32 mouse cellular contexts compared by ENCODE assay signal in genomic region chr8:84157620-84158019, GRCm38 (mm10). TPM values are rescaled to one million over a fixed set of nuclear protein-coding genes. Genes with fewer than 3 reads are reported as not detected.
DNase-seq lines count a peak whose midpoint lies in the region; ATAC-seq lines count a peak whose summit lies in the region.
"Had no signal": no experiment of that assay in that cellular context is flagged by ENCODE, and none has a peak within 500 bp of the region (broad histone marks: within the 10 kb centered on the region; RNA-seq: fewer than 3 reads in every experiment).

No protein-coding gene starts in this region.

- no peak overlapping the region for H3K4me3 ChIP-seq in kidney, embryonic 16.5 days (ENCODE audit: low read length)
- no peak overlapping the region for H3K4me3 ChIP-seq in midbrain, embryonic 11.5 days (ENCODE audit: low read depth, low read length)
- H3K4me3 ChIP-seq in forebrain, embryonic 11.5 days (ENCODE audit: low read depth, low read length) = no peak overlapping the region
- H3K4me3 ChIP-seq: embryonic facial prominence, embryonic 10.5 days; embryonic facial prominence, embryonic 13.5 days; erythroblast, embryonic 14.5 days; forebrain, embryonic 10.5 days; gastrocnemius, adult 2 months; heart, adult 2 months; heart, embryonic 10.5 days; heart, embryonic 13.5 days had no signal

- H3K27ac ChIP-seq in kidney, embryonic 16.5 days (ENCODE audit: low read length) = no peak overlapping the region
- H3K27ac ChIP-seq in midbrain, embryonic 11.5 days (ENCODE audit: low read depth, low read length) = no peak overlapping the region
- no peak overlapping the region for H3K27ac ChIP-seq in forebrain, embryonic 11.5 days (ENCODE audit: low read depth, low read length)
- H3K27ac ChIP-seq: embryonic facial prominence, embryonic 10.5 days; embryonic facial prominence, embryonic 13.5 days; forebrain, embryonic 10.5 days; gastrocnemius, adult 2 months; heart, adult 2 months; heart, embryonic 10.5 days; heart, embryonic 13.5 days; hindbrain, embryonic 14.5 days; hindbrain, postnatal 0 days had no signal

- H3K27me3 ChIP-seq in kidney, embryonic 16.5 days (ENCODE audit: insufficient read depth, low read length) = no peaks in the 10 kb centered on the region
- no peaks in the 10 kb centered on the region for H3K27me3 ChIP-seq in midbrain, embryonic 11.5 days (ENCODE audit: control insufficient read depth, insufficient read depth, low read length)
- no peaks in the 10 kb centered on the region for H3K27me3 ChIP-seq in forebrain, embryonic 11.5 days (ENCODE audit: control insufficient read depth, insufficient read depth, low read length)
- H3K27me3 ChIP-seq: embryonic facial prominence, embryonic 13.5 days; heart, embryonic 13.5 days; Patski had no signal

- 94% methylated on average over 4 of the region's 4 CpGs for WGBS in kidney, embryonic 16.5 days
- 91% methylated on average over 4 of the region's 4 CpGs for WGBS in midbrain, embryonic 11.5 days
- 92% methylated on average over 4 of the region's 4 CpGs for WGBS in forebrain, embryonic 11.5 days

- no peak overlapping the region for H3K4me2 ChIP-seq in kidney, embryonic 16.5 days (replicated peaks; ENCODE audit: low read depth, low read length)
- H3K4me2 ChIP-seq in midbrain, embryonic 11.5 days = no peak overlapping the region
- H3K4me2 ChIP-seq in forebrain, embryonic 11.5 days (ENCODE audit: low read depth, low read length, severe bottlenecking) = no peak overlapping the region
- H3K4me2 ChIP-seq: embryonic facial prominence, embryonic 13.5 days; heart, embryonic 13.5 days; hindbrain, embryonic 14.5 days had no signal

- H3K9ac ChIP-seq in kidney, embryonic 16.5 days (replicated peaks; ENCODE audit: low read length) = no peak overlapping the region
- H3K9ac ChIP-seq in midbrain, embryonic 11.5 days (ENCODE audit: low read length) = no peak overlapping the region
- no peak overlapping the region for H3K9ac ChIP-seq in forebrain, embryonic 11.5 days (ENCODE audit: low read length)
- H3K9ac ChIP-seq: embryonic facial prominence, embryonic 13.5 days; forebrain, postnatal 0 days; heart, embryonic 13.5 days; hindbrain, embryonic 14.5 days had no signal

- no peak for DNase-seq in kidney, postnatal 36 days
- peak; percentile 36 for DNase-seq in gonadal fat pad, adult 2 months (ENCODE audit: low read depth)
- no peak for DNase-seq in cerebellum, adult 11 months
- DNase-seq in midbrain, embryonic 11.5 days (ENCODE audit: low spot score, missing footprints) = no peak
- DNase-seq in forebrain, embryonic 11.5 days (ENCODE audit: low spot score) = no peak
- DNase-seq: adrenal gland, postnatal 10 days; adrenal gland, postnatal 36 days; cerebellum, adult 8-10 months; cerebellum, postnatal 10 days; cerebellum, postnatal 36 days; embryo, embryonic 11 days; forebrain, postnatal 0 days; gastrocnemius, adult 2 months; gastrocnemius, postnatal 14 days; heart, adult 2 months; heart, postnatal 14 days; heart, postnatal 4 days had no signal

- ATAC-seq in kidney, embryonic 16.5 days (ENCODE audit: low FRiP score, low TSS enrichment) = 0 out of 2 replicates have a peak, but pooled peaks have one; percentile 27
- peak; percentile 68 for ATAC-seq in megakaryocyte progenitor cell, adult 5-6 weeks (replicated peaks; ENCODE audit: poor library complexity)
- ATAC-seq in midbrain, embryonic 11.5 days (ENCODE audit: low FRiP score) = no peak
- ATAC-seq in forebrain, embryonic 11.5 days (replicated peaks; ENCODE audit: low FRiP score) = no peak
- ATAC-seq: forebrain, embryonic 14.5 days; forebrain, postnatal 0 days; hindbrain, postnatal 0 days; inflammation-experienced regulatory T-cells, adult 6 months; Patski had no signal

- no peaks in the 10 kb centered on the region for H3K4me1 ChIP-seq in kidney, embryonic 16.5 days (ENCODE audit: insufficient read depth, low read length)
- H3K4me1 ChIP-seq in midbrain, embryonic 11.5 days (ENCODE audit: control insufficient read depth, insufficient read depth, low read length) = no peaks in the 10 kb centered on the region
- H3K4me1 ChIP-seq in forebrain, embryonic 11.5 days (replicated peaks; ENCODE audit: control insufficient read depth, insufficient read depth, low read length) = no peaks in the 10 kb centered on the region
- H3K4me1 ChIP-seq: embryonic facial prominence, embryonic 10.5 days; embryonic facial prominence, embryonic 13.5 days; forebrain, embryonic 10.5 days; heart, embryonic 10.5 days; heart, embryonic 13.5 days had no signal

- H3K9me3 ChIP-seq in kidney, embryonic 16.5 days (ENCODE audit: low read length) = no peaks in the 10 kb centered on the region
- H3K9me3 ChIP-seq in midbrain, embryonic 11.5 days (ENCODE audit: control insufficient read depth, low read length) = no peaks in the 10 kb centered on the region
- no peaks in the 10 kb centered on the region for H3K9me3 ChIP-seq in forebrain, embryonic 11.5 days (ENCODE audit: control insufficient read depth, low read length)
- H3K9me3 ChIP-seq: embryonic facial prominence, embryonic 10.5 days; embryonic facial prominence, embryonic 13.5 days; forebrain, embryonic 10.5 days; heart, embryonic 10.5 days; heart, embryonic 13.5 days had no signal

- H3K36me3 ChIP-seq in kidney, embryonic 16.5 days (ENCODE audit: insufficient read depth, low read length) = no peaks in the 10 kb centered on the region
- no peaks in the 10 kb centered on the region for H3K36me3 ChIP-seq in midbrain, embryonic 11.5 days (ENCODE audit: control insufficient read depth, insufficient read depth, low read length)
- H3K36me3 ChIP-seq in forebrain, embryonic 11.5 days (ENCODE audit: control insufficient read depth, insufficient read depth, low read length) = no peaks in the 10 kb centered on the region
- H3K36me3 ChIP-seq: heart, embryonic 10.5 days had no signal

RNA-seq across cellular contexts. Expression of gene 4930432K21Rik, which starts 9.8 kb away (rescaled TPM):
- 1.7 and 1.9 TPM in 2 replicates for polyA plus RNA-seq in kidney, embryonic 16.5 days (2015; fragmentation: Nextera tagmentation; extraction: Ambion mirVana)
- 2.4 TPM in 2 replicates for polyA plus RNA-seq in gonadal fat pad, adult 2 months (2012; rRNA removed)
- 0.17 and 0.32 TPM in 2 replicates for total RNA-seq in megakaryocyte progenitor cell, adult 5-6 weeks (2015)
- total RNA-seq in megakaryocyte progenitor cell, adult 5-6 weeks (2017) = 2.1 and 2.2 TPM in 2 replicates
- 0.83 and 0.86 TPM in 2 replicates for polyA plus RNA-seq in midbrain, embryonic 11.5 days (2014; fragmentation: Nextera tagmentation; extraction: Ambion mirVana)
- polyA plus RNA-seq in forebrain, embryonic 11.5 days (2014; fragmentation: Nextera tagmentation; extraction: Ambion mirVana) = 1.2 and 1.5 TPM in 2 replicates
- polyA plus RNA-seq: erythroblast, embryonic 14.5 days had no signal

RNA-seq across cellular contexts. Expression of gene Cc2d1a, which starts 9.9 kb away (rescaled TPM):
- polyA plus RNA-seq in kidney, embryonic 16.5 days (2015; fragmentation: Nextera tagmentation; extraction: Ambion mirVana) = 29.0 and 31.1 TPM in 2 replicates
- polyA plus RNA-seq in gonadal fat pad, adult 2 months (2012; rRNA removed) = 25.4 and 25.7 TPM in 2 replicates
- 7.3 and 8.0 TPM in 2 replicates for total RNA-seq in megakaryocyte progenitor cell, adult 5-6 weeks (2015)
- 5.7 and 8.0 TPM in 2 replicates for total RNA-seq in megakaryocyte progenitor cell, adult 5-6 weeks (2017)
- polyA plus RNA-seq in midbrain, embryonic 11.5 days (2014; fragmentation: Nextera tagmentation; extraction: Ambion mirVana) = 7.6 and 8.9 TPM in 2 replicates
- polyA plus RNA-seq in forebrain, embryonic 11.5 days (2014; fragmentation: Nextera tagmentation; extraction: Ambion mirVana) = 16.0 and 17.1 TPM in 2 replicates

RNA-seq across cellular contexts. Expression of gene Nanos3, which starts 27.4 kb away (rescaled TPM):
- polyA plus RNA-seq in kidney, embryonic 16.5 days (2015; fragmentation: Nextera tagmentation; extraction: Ambion mirVana) = 2.6 and 3.1 TPM in 2 replicates
- 0.95 and 1.4 TPM in 2 replicates for polyA plus RNA-seq in gonadal fat pad, adult 2 months (2012; rRNA removed)
- 0.54 and 1.7 TPM in 2 replicates for total RNA-seq in megakaryocyte progenitor cell, adult 5-6 weeks (2015)
- 3.5 TPM in 1 of 2 replicates, not detected in the other for total RNA-seq in megakaryocyte progenitor cell, adult 5-6 weeks (2017)
- 4.7 and 4.9 TPM in 2 replicates for polyA plus RNA-seq in midbrain, embryonic 11.5 days (2014; fragmentation: Nextera tagmentation; extraction: Ambion mirVana)
- polyA plus RNA-seq in forebrain, embryonic 11.5 days (2014; fragmentation: Nextera tagmentation; extraction: Ambion mirVana) = 2.9 and 5.0 TPM in 2 replicates
- total RNA-seq: gastrocnemius, adult 2 months had no signal
- polyA plus RNA-seq: erythroblast, embryonic 14.5 days; inflammation-experienced regulatory T-cells, adult 6 months had no signal

RNA-seq across cellular contexts. Expression of gene Podnl1, which starts 31.8 kb away (rescaled TPM):
- 0.24 and 0.30 TPM in 2 replicates for polyA plus RNA-seq in kidney, embryonic 16.5 days (2015; fragmentation: Nextera tagmentation; extraction: Ambion mirVana)
- polyA plus RNA-seq in gonadal fat pad, adult 2 months (2012; rRNA removed) = 0.51 and 0.81 TPM in 2 replicates
- total RNA-seq in megakaryocyte progenitor cell, adult 5-6 weeks (2015) = 0.05 TPM in 1 of 2 replicates, not detected in the other
- 0.54 TPM in 1 of 2 replicates, not detected in the other for total RNA-seq in megakaryocyte progenitor cell, adult 5-6 weeks (2017)
- 0.25 and 0.32 TPM in 2 replicates for polyA plus RNA-seq in midbrain, embryonic 11.5 days (2014; fragmentation: Nextera tagmentation; extraction: Ambion mirVana)
- 0.17 and 0.21 TPM in 2 replicates for polyA plus RNA-seq in forebrain, embryonic 11.5 days (2014; fragmentation: Nextera tagmentation; extraction: Ambion mirVana)
- total RNA-seq: gastrocnemius, adult 2 months; gastrocnemius, postnatal 4 days; heart, adult 2 months; heart, postnatal 4 days; hindbrain, postnatal 0 days had no signal
- polyA plus RNA-seq: cortical plate, adult 2 months; erythroblast, embryonic 14.5 days had no signal

RNA-seq across cellular contexts. Expression of gene Dcaf15, which starts 53.1 kb away (rescaled TPM):
- polyA plus RNA-seq in kidney, embryonic 16.5 days (2015; fragmentation: Nextera tagmentation; extraction: Ambion mirVana) = 11.0 and 11.3 TPM in 2 replicates
- 22.0 and 28.8 TPM in 2 replicates for polyA plus RNA-seq in gonadal fat pad, adult 2 months (2012; rRNA removed)
- 13.2 and 14.3 TPM in 2 replicates for total RNA-seq in megakaryocyte progenitor cell, adult 5-6 weeks (2015)
- 20.5 and 22.0 TPM in 2 replicates for total RNA-seq in megakaryocyte progenitor cell, adult 5-6 weeks (2017)
- 12.2 and 14.3 TPM in 2 replicates for polyA plus RNA-seq in midbrain, embryonic 11.5 days (2014; fragmentation: Nextera tagmentation; extraction: Ambion mirVana)
- polyA plus RNA-seq in forebrain, embryonic 11.5 days (2014; fragmentation: Nextera tagmentation; extraction: Ambion mirVana) = 14.4 and 14.5 TPM in 2 replicates

Comparison
In these comparisons a context has a peak if more than half of its experiments do, and no peak if none do; other contexts are left out.
1. ATAC-seq: peak in kidney, embryonic 16.5 days (single experiment) and megakaryocyte progenitor cell, adult 5-6 weeks (single experiment); none in midbrain, embryonic 11.5 days (single experiment) and forebrain, embryonic 11.5 days (single experiment).